Mouse (Mus musculus) activated CD4-positive, CD25-positive, alpha-beta regulatory T cell (primary cell): Measurements from ENCODE around the gene Gm47841. TPM values are rescaled to one million over a fixed set of nuclear protein-coding genes. Genes with fewer than 3 reads are reported as not detected.

Experiments
- polyA plus RNA-seq, 2 experiments: library from polyadenylated mRNA; unstranded; fragments of 100-300 nt; shearing (Covaris generic); gene quantifications; one replicate each; pipeline ENCODE4 v1.2.1; 2017

Gene Gm47841
- polyA plus RNA-seq: not detected

DNA sequence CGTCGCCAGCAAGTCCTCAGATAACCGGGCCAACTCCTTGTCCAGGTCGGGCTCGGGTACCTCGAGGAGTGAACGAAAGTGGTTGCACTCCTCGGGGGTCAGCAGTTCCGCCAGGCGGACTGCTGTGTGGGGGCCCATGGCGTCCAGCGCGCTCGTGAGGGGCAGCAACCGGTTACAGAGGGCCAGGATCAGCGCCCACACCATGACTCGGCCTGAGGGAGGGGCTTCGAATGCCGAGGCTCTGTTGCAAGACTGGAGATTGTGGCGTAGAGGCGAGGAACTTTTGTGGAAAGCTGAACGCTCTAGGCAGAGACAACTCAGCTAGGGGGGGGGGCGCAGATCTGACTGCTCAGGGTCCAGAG, at the start of gene Gm47841:
Gene Gm47841, minus strand, starts transcription at position 204 of the 362 bp plus-strand sequence.

GRCm38 (mm10) chr15:101077813-101078730, 30.9 kb upstream of the Gm47841 start, which contains the start of gene Fignl2:
TSS of gene Fignl2 (minus strand) at chr15:101078567.

Other genes starting within 250 kb of the Gm47841 start
- 1 to 10 TPM in 1 of 2 experiments, not detected in 1; 1.7 TPM for gene Scn8a, start 177.5 kb downstream of the Gm47841 start, polyA plus RNA-seq
- gene Fignl2, start 31.2 kb upstream of the Gm47841 start, polyA plus RNA-seq: not detected
- gene Ankrd33, start 68.4 kb upstream of the Gm47841 start, polyA plus RNA-seq: not detected
- gene Acvrl1, start 81.1 kb upstream of the Gm47841 start, polyA plus RNA-seq: 1 to 10 TPM; 3.4 to 4.6 TPM
- 1 to 10 TPM; 1.6 to 2.3 TPM for gene Acvr1b, start 126.7 kb upstream of the Gm47841 start, polyA plus RNA-seq
- gene Grasp, start 176.8 kb upstream of the Gm47841 start, polyA plus RNA-seq: 1 to 10 TPM; 5.9 to 9.2 TPM
- gene Nr4a1, start 206.9 kb upstream of the Gm47841 start, polyA plus RNA-seq: 100 to 1,000 TPM in 1 of 2 experiments, 10 to 100 TPM in 1; 49.0 to 128 TPM
- 10 to 100 TPM; 58.6 to 65.0 TPM for gene Atg101, start 236.9 kb upstream of the Gm47841 start, polyA plus RNA-seq
- gene 6030408B16Rik, start 245.8 kb upstream of the Gm47841 start, polyA plus RNA-seq: under 1 TPM in 1 of 2 experiments, not detected in 1; 0.50 TPM